Mouse (Mus musculus) adrenal gland, adult 8-10 months (tissue): ENCODE measurements around the gene Pip4k2b. TPM values are rescaled to one million over a fixed set of nuclear protein-coding genes. Genes with fewer than 3 reads are reported as not detected.
"Not testable (repeated sequence)": the region's sequence is repeated elsewhere in the genome, so short reads cannot be mapped to it uniquely, and the experiment has no call there.

Experiments
- DNase-seq: peaks from one replicate; pipeline ENCODE4 v3.0.0; 2022
- total RNA-seq, 4 experiments: library from RNA; stranded (reverse); gene quantifications; 2 replicates each; pipeline ENCODE4 v1.2.4; 2022

Gene Pip4k2b
- total RNA-seq, 4 experiments from 2014 or later = 25.5 to 35.1 (median 32.2) TPM

DNA sequence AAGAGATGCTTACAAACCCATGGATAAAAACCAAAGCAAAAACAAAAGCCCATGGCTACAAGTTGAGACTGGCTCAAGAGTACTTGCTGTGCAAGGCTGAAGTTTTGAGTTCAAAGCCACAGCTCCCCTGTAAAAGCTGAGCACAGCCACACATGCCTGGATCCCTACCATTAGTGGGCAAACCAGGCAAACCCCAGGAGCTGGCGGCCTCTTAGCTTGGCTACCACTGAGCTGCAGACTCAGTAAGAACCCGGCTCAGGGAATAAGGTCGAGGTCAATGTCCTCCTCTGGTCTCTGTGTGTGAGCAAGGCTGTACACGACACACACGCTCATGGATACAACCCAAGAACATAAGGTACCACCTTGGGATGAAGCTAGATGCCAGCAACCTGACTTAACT lies 4.0 kb upstream of the Pip4k2b start:
- DNase-seq = peak; percentile 46

DNA sequence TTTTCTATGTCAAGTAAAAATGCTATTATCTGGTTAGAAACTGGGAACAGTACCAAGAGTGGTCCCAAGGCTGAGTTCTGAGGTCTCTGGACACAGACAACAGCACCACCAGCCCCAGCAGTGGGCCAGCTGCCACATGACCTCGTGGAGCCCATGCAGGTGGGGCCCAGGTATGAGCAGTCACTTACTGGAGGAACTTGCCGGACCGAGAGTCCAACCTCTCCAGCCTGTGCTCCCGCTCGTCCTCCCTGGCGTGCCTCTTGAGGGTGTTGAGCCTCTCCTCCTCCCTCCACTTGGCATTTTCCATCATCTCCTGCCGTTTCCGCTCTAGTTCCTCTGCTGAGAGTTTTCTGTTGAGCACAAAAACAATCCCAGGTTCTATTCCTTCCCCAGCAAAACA lies 3.3 kb upstream of the Pip4k2b start:
- DNase-seq = peak; percentile 29

DNA sequence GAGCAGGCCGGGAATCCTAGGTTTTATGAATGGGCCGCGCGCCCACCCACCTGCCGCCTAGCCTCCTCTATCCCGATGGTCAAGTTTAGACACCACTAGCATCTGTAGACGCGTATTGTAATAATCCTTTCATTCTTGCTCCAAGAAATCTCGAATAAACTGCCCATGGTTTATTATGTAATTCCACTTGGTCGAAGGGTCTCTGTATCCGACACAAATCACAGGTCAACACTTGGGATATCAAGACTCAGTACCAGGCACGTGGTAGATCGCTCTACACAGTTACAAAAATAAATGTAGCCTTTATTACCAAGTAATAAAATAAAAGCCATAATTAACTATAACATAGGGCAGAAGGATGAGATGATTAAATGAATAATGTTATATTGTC lies 822 bp upstream of the Pip4k2b start:
- no peak for DNase-seq

DNA sequence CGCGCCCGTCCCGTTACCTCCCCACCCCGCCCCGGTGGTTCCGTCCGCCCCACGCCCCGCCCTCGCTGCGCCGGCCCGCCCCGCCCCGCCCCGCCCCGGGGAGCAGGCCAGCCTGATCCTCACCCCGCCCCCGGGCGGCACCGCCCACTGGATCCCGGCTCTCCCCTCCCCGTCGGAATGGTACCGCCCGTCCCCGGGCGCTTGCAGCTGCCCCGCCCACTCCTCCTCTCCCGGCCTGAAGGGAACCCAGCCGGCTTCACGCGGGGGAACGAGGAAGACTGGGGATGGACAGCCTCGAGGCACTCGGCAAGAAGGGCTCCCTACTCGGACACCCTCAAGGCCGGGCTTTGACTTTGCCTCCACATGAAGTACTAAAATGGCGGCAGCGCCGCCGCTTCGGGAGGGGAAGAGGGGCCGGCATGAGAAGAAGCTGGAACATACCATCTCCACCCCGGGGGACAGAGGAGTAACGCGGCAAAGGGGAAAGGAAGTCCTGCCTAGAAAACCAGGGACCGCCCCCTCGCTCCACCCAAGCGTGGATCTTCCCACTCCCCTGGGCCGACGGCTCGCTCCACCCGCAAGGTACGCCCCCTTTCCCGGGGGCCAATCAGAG lies 320 bp upstream of the Pip4k2b start:
- DNase-seq = peak; percentile 99

DNA sequence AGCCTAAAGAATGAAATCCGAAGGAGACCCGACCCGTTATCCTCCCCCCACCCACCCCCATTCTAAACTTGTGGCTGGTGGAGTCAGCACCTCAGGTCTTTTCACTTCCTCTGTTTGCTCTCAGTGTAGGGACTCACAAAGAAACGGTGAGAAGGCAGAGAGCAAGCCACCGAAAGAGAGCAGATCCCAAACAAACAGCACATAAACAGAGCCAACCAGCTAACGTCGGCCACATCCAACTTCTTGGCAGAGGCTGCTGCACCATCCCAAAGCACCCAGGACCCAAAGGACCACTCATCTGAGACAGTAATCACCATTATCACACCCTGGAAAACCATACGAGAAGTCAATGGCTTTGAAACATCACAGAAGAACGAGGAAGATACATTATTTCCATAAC lies 1.1 kb downstream of the Pip4k2b start:
- DNase-seq = no peak

DNA sequence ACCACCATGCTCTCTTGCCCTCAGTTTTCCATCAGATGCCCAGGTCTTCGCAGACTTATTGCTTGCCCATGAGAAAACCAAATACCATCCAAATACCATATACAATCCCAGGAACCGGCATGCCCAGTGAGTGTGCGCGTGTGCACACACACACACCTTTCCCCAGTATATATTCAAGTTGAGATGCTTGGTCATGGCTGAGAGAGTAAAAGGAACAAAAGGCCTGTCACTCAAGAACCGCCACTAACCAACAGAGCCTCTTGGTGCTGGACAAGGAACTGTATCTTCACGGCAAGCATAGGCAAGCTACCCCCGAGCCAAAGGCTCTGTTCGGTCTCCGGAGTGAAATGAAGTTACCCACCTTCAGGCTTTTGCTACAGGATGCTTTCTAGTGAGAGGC lies 1.9 kb downstream of the Pip4k2b start:
- DNase-seq = no peak

DNA sequence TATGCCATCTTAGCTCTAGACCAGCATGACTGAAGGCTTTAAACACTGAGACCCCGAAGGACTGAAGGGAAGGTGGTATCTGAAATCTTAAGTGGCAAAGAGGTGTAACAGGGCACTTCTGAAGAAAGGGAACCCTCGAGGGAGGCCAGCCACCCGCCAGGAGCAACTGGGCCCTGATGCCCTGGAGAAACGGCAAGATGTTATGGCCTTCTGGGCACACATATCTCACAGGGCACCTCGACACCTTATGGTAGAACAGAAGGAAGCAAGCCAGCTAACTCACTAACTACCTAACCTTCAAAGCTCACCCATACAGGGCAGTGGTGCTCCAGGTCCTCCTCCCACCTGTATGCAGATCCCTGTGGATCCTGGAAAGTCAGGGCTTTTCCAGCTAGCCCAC lies 2.3 kb downstream of the Pip4k2b start:
- DNase-seq = no peak

DNA sequence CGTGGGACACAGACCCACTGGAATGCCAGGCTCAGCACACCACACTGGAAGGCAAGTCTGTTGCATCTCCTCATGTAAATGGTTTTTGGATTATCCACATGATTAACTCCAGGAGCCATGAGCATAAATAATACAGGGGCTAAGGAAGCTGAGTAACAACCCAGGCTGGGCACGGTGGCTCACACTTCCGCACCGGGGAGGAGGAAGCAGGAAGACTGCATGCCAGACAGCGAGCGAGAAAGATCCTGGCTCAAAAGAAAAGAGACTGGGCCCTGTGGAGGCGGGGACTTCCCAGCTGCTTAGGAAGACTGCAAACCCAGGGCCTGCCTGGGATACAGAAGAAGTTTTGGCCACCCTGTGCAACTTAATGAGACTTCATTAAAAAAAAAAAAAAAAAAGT lies 4.3 kb downstream of the Pip4k2b start:
- no peak for DNase-seq

DNA sequence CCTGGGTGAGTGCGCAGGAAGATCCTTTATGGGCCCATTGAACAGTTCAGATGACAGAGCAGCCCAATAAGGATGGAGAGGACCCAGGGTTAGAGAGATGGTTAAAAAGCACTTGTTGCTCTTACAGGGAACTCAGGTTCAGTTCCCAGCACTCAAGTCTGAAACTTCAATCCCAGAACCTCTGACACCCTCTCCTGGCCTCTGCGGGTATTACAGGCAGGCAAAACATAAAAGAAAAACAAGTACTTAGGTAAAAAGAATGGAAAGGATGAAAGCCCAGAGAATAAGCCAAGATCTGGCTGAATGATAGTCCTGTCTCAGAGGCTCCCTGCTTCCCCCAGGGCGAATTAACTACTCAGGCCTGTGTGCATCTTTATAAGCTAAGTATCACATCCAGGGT lies 5.3 kb downstream of the Pip4k2b start:
- DNase-seq = no peak

DNA sequence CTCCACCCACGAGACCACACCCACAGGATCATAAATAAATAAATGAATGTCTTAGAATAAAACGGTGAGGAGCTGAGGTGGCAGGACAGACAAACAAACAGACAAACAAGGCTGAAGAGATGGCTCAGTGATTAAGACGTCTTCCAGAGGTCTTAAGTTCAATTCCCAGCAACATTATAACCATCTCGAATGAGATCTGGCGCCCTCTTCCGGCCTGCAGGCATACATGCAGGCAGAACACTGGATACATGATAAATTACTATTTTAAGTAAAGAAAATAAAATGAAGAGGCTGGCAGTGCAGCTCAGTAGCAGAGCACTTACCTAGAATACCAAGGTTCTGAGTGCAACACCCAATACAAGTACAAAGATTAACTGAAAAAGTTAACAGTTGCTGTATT lies 5.8 kb downstream of the Pip4k2b start:
- no peak for DNase-seq

DNA sequence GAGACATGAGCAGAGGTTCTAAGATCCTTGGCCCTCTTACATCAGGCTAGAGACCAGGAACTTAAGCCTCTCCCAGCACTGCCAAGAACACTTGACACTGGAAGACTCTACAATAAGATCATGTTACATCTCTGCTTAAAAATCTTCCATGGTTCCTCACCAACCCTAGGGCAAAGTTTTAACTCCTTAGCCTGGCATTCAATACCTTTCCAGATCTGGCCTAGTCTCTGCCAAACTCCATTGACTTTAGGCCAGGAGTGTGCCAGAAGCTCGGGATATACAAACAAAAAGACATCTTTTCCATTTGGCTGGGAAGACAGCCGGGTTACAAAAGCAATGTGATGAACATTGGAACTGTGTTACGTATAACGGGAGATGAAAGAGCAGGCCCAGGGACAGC lies 6.9 kb downstream of the Pip4k2b start:
- no peak for DNase-seq

DNA sequence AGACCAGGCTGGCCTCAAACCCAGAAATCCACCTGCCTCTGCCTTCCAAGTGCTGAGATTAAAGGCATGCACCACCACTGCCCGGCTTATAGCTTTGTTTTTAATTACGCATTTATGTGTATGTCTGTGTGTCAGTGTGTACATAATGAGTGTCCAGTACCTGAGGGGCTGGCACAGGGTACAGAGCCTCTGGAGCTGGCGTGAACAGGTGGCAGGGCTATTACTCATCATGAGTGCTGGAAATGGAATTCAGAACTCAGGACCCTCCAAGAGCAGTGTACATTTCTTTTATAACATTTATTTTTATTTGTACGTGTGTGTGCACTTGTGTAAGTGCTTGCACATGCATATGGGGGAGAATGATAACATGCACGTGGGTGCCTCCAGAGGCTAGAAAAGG lies 7.9 kb downstream of the Pip4k2b start:
- no peak for DNase-seq

DNA sequence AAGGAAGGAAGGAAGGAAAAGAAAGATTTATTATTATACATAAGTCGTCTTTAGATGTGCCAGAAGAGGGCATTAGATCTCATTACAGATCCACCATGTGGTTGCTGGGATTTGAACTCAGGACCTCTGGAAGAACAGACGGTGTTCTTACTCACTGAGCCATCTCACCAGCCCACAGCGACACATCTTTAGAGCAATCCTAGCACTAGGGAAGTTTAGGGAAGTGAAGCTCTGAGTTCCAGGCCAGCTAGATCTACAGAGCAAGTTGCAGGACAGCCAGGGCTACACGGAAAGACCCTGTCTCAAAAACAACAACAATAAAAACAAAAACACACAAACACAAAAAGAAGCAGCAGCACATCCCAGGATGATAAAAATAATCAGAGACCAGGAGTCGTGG lies 9.7 kb downstream of the Pip4k2b start:
- DNase-seq = not testable (repeated sequence)

DNA sequence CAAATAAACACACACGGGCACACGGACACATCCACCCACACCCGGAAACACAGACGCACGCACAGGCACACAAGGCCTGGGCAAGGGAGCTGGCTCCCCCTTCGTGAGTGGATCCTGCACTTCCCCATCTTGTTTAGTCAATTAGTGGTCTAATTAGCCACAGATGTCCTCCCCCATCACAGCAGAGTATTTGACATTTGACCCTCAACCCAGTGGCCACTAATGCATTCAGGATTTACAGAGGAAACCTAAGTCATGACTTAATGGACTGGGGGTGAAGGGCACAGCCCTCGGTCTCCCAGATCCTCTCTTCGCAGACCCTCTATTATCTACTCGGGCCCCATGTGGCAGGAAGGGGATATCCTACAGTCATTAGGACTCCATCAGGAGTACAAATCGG lies 10.8 kb downstream of the Pip4k2b start:
- no peak for DNase-seq

DNA sequence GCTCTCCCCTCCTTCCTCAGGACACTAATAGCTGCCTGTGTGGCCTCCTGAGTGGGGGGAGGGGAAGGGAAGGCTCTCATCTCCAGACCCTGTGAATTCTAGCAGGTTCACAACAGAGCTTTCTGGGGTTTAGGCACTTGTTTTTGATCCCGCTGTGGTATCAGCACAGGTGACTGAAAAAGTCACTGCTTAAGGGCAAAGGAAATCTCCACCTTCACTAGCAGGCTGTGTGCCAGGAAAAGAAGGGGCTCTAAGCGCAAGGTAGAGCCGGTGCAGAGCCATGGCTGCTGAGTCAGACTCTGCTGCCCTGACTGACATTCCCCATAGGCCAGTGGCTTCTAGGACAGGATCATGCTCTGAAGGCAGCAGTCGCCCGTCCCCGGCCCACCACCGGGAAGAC lies 15.8 kb downstream of the Pip4k2b start:
- DNase-seq = no peak

DNA sequence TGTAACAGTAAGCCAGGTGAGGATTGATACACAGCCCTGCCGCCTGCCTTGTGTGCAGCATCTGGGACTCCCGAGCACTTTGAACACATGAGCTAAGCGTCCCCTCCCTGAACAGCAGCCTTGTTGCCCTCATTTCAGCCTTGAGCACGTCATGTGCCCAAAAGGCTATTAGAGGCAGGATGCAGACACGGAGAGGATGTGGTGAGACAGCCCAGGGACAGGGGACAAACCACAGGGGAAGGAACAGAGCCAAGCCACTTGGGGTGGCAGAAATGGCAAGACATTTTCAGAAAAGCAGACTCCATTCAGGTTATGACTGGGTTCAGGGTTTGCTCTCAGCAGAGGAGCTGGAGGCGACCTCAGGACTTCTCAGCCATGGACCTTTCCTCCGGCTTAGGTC lies 16.2 kb downstream of the Pip4k2b start:
- no peak for DNase-seq

DNA sequence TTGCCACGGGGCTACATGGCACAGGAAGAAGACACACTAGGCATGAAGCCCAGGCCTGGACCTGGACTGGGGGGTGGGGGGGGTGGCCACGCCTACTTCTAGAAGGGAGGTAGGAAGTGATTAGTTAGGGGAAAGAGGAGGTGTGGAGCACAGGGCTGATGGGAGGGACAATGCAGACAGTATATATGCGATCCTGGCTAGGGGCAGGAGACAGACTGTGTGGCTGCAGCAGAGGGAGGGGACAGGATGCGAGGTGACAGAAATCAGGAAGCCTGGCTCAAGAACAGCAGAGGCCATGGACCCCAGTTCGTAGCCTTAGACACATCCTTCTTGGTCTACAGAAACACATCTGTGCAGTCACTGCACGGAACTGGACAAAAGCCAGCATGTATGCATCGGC lies 20.8 kb downstream of the Pip4k2b start:
- no peak for DNase-seq

DNA sequence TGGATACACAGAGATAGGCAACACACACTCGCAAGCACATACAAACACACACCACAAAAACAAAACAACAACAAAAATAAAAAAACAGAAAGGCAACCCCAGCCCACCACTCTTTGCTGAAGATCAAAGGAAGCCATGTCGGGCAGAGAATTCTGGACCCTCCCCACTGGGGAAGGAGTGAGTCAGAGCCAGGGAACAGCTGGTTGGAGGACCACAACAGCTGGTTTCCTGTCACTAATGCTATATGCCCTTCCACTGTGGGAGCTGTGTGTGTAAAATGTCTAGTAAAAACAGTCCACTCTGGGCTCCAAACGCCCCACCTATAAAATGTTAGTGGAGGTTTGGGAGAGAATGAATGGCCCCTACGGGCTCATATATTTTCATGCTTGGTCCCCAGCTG lies 23.2 kb downstream of the Pip4k2b start:
- DNase-seq = no peak

DNA sequence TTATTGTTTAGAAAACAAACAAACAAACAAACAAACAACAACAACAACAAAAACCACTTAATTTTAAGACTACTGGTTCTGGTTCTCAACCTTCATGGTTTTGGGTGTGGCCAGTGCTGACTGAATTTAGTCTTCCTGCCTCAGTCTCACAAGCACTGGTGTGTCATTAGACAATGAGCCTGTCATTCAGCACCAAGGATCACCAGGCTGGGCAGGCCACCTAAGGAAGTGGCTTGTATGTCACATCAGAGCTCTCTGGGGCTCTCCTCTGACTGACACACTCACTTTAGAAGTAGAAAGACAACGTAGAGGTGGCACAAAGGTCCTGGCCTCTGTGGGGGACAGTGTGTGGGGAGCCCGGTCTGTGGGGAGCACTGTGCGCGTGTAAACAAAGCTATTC lies 25.5 kb downstream of the Pip4k2b start:
- no peak for DNase-seq

DNA sequence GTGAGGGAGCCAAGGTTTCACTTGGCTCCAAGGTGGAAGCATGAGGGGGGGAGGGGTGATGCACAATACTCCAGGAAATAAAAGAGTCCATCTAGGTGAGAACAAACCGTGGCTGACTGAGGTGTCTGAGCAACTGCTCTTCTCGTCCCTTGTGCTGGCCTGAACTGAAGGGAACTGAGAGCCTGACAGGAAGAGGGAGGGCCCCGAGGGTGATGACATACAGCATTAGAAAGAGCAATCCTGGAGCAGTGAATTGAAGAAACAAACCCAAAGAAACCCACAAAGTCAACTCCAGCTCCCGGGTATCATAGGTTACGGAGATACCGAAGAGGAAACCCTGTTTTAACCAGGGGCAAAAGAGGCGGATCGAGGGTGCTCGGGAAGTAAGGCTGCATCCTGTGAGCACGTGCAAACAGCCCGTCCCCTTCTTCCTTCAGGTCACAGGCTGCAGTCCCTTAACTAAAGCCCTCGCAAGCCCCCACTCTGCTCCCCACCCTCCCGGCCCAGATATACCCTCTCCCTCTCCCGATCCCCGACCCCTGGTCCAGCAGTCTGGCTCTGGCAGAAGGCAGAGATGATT lies 26.1 kb downstream of the Pip4k2b start:
- DNase-seq = no peak

DNA sequence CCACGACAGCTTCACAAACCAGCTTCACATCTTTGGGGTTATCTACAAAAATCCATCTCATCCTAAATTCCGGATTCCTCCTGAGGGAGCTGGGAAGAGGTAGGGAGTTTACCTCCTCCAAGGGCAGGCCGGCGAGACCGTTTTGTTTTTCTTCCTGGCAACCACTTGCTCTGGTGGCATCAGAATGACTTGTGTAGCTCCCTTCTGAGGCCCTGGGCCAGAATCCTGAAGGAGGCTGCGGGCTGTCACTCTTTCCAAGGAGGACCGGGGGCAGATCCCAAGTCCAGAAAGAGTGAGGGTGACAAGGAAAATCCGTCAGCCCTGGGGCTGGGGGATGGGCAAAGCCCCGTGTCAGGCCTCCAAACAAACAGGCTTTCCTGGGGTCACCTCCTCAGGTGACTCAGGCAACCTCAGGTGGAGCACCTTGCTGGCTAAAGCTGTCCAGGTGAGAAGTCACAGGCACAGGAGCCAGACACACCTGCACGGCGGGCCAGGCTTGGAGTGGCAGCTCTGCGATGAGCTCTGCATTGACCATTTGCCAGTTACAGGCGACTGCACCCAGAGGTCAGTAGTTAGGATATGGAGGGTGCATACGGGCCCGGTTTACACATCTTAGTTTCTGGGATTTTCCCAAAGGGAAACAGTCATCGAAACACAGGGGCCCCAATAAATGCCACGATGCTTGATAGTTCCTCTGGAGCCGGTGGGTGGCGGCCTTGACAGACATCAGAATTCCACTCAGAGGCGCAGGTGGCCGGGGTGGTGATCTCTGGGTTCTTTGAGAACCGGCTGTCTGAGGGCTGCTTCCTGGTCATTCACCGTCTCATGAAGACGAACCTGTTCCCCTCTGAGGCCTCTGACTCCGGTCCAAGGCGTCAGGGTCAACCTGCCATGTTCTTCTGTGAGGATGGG lies 26.9 kb downstream of the Pip4k2b start:
- no peak for DNase-seq

DNA sequence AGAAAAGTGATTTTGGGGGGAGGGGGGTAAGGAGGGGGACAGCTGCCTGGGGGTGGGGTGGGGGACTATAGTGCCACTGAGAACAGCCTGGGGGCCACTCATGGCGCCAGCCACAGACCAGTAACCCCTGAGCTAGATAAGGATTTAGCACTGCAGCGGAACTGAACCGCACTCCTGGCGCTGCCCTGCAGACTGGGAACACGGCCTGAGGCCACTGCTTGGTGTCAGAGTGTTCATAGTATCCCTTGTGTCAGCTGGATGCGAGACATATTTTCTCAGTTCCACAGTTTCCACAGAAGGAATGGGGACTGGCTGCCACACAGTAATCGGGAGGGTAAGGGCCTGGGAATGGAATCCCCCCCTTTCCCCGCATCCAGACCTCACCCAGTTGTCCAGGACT lies 28.5 kb downstream of the Pip4k2b start:
- DNase-seq = no peak

DNA sequence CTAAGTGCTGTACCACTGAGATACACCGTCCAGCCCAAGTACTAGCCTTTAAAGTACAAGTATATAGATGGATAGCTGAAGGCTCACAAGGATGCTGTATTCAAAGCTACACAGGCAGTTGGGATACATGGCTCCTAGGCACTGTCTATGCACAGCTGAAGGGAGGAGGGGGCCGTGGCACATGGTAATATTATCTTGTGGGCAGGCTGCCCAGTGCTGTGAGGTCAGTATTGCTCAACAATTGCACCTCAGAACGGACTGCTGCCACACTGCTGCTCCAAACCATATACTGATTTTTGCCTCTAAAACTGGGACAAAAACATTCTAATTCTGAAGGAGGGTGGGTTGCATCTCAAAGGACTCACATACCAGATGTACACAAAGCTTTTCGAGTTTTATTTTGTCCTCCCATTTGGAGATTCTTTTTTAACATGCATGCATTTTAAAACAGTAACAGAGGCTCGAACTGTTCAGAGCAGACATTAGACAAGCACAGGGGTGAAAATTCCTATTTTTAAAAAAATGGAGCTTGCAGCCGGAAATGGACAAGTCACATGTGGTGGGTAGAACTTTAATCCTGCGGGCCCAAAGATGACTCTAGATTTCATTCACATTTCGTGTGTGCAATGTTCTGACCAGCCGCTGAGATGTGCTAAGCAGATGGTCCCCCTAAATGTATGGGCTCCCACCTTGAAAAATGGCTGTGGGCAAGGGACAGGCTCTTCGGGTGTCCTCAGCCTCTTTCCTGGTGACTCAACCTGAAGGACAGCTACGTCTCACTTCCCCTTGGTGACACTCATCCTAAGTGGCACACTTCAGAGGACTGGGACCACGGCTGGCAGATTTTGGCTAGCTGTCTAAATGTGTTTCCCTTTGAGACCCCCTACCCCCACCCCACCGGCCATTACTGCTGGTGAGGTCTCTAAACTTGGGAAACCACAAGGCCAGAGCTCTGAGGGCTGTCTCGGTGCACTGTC lies 29.4 kb downstream of the Pip4k2b start:
- no peak for DNase-seq
